ENCODE assay signal across 13 mouse cellular contexts in the genomic region with DNA sequence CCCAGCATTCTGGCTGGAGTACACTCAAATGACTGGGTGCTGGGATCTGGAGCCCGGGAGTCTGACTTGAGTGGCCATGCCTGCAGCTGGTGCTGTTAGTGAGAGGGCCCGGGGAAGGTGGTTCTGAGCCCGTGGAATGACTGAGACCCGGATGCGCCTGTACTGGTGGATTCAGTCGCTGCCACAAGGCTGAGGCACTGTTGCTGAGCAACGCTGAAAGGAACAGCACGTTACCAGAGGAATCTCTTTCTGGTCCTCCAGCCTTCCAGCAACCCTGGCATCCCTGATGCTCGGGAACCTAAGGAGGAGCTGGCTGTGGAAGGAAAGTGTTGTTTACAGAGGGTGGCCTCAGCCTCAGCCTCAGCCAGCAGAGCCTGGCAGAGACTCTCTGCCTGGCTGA.
DNase-seq lines count a peak whose midpoint lies in the region; ATAC-seq and TF ChIP-seq lines count a peak whose summit lies in the region.
"Had no signal": no experiment of that assay in that cellular context is flagged by ENCODE, and none has a peak within 500 bp of the region (broad histone marks: within the 10 kb centered on the region; RNA-seq: fewer than 3 reads in every experiment).

No protein-coding gene starts in this region.

- 75% methylated on average over 9 of the region's 9 CpGs for WGBS in stomach, postnatal 0 days

- intact Hi-C loops in left cerebral cortex, postnatal 14 days (cut with DNase I) = no loop called here
- intact Hi-C loops in heart, postnatal 36 days (cut with DNase I) = no loop called here

- no peak for TF ChIP-seq EP300 in stomach, postnatal 0 days (optimal IDR thresholded peaks at IDR 0.05)

- H3K36me3 ChIP-seq in stomach, postnatal 0 days (ENCODE audit: control insufficient read depth, insufficient read depth, low read length) = no peaks in the 10 kb centered on the region
- H3K36me3 ChIP-seq: G1E; liver, embryonic 13.5 days had no signal

- no peak overlapping the region for H3K4me2 ChIP-seq in stomach, postnatal 0 days (replicated peaks; ENCODE audit: low read depth)
- H3K4me2 ChIP-seq: liver, embryonic 13.5 days had no signal

- H3K4me1 ChIP-seq in stomach, postnatal 0 days (replicated peaks; ENCODE audit: control insufficient read depth, insufficient read depth) = no peaks in the 10 kb centered on the region
- H3K4me1 ChIP-seq: liver, embryonic 13.5 days had no signal

- no peak for ATAC-seq in stomach, postnatal 0 days (ENCODE audit: low FRiP score, low TSS enrichment)

- H3K9ac ChIP-seq in stomach, postnatal 0 days (ENCODE audit: low read length) = no peak overlapping the region
- H3K9ac ChIP-seq: liver, embryonic 13.5 days had no signal

- peak; percentile 17 for DNase-seq in cerebellum, adult 9-11 months
- no peak for DNase-seq in cerebellum, adult 8-10 months
- DNase-seq in brain, adult 2 months (ENCODE audit: low read depth, low spot score) = peak; percentile 76
- DNase-seq in layer of hippocampus, adult 18-20 months (ENCODE audit: low spot score in 2 of 2) = peak; percentile 57 to 79
- peak; percentile 67 to 75 for DNase-seq in left cerebral cortex, postnatal 14 days (ENCODE audit: low spot score in 2 of 2)
- DNase-seq in T-cell, adult 2 months (ENCODE audit: low spot score) = no peak
- DNase-seq in stomach, postnatal 0 days (ENCODE audit: low spot score) = no peak
- no peak for DNase-seq in heart, postnatal 36 days
- DNase-seq: gastrocnemius, postnatal 10 days; kidney, postnatal 36 days; liver, embryonic 13.5 days had no signal

- H3K27ac ChIP-seq in stomach, postnatal 0 days (replicated peaks) = no peak overlapping the region
- H3K27ac ChIP-seq: liver, embryonic 13.5 days had no signal

- no peak overlapping the region for H3K4me3 ChIP-seq in stomach, postnatal 0 days (ENCODE audit: low read depth, low read length)
- H3K4me3 ChIP-seq: liver, embryonic 13.5 days; megakaryocyte, embryonic 14.5 days had no signal

- no peaks in the 10 kb centered on the region for H3K27me3 ChIP-seq in stomach, postnatal 0 days (ENCODE audit: control insufficient read depth, insufficient read depth, low read length)
- H3K27me3 ChIP-seq: liver, embryonic 13.5 days had no signal

- H3K9me3 ChIP-seq in stomach, postnatal 0 days (ENCODE audit: control insufficient read depth, low read length) = no peaks in the 10 kb centered on the region
- H3K9me3 ChIP-seq: G1E; liver, embryonic 13.5 days had no signal

- TF ChIP-seq CTCF in stomach, postnatal 0 days (IDR thresholded peaks at IDR 0.05; ENCODE audit: low read depth) = no peak

Comparison
In these comparisons a context has a peak if more than half of its experiments do, and no peak if none do; other contexts are left out.
1. DNase-seq: peak in cerebellum, adult 9-11 months (single experiment), brain, adult 2 months (single experiment), layer of hippocampus, adult 18-20 months (2 of 2) and left cerebral cortex, postnatal 14 days (2 of 2); none in cerebellum, adult 8-10 months (single experiment), T-cell, adult 2 months (single experiment), stomach, postnatal 0 days (single experiment) and heart, postnatal 36 days (0 of 2).